Mouse (Mus musculus) heart, embryonic 10.5 days (tissue): ENCODE data around the gene Prickle1. TPM values are rescaled to one million over a fixed set of nuclear protein-coding genes. Genes with fewer than 3 reads are reported as not detected.

Source experiments
- DNase-seq: peaks from one replicate; pipeline ENCODE4 v3.0.0-alpha.2; 2017; ENCODE audit warnings: low spot score
- H3K27ac ChIP-seq: fragments of 300-500 bp; sonication (generic); 2 replicates; pipeline ENCODE4 v1.5.1; 2016; ENCODE audit warnings: mild to moderate bottlenecking
- H3K27me3 ChIP-seq: fragments of 300-500 bp; sonication (generic); 2 replicates; pipeline ENCODE4 v1.6.1; 2016; ENCODE audit warnings: mild to moderate bottlenecking; ENCODE audit not compliant: poor library complexity, insufficient read depth, severe bottlenecking
- H3K36me3 ChIP-seq: fragments of 300-500 bp; sonication (generic); 2 replicates; pipeline ENCODE4 v1.6.1; 2016; ENCODE audit warnings: mild to moderate bottlenecking, moderate library complexity
- H3K4me1 ChIP-seq: fragments of 300-500 bp; sonication (generic); 2 replicates; pipeline ENCODE4 v1.6.1; 2016; ENCODE audit warnings: mild to moderate bottlenecking
- H3K4me3 ChIP-seq: fragments of 300-500 bp; sonication (generic); 2 replicates; pipeline ENCODE4 v1.5.1; 2016; ENCODE audit warnings: mild to moderate bottlenecking, moderate library complexity
- H3K9me3 ChIP-seq: fragments of 300-500 bp; sonication (generic); 2 replicates; pipeline ENCODE4 v1.6.1; 2016; ENCODE audit warnings: mild to moderate bottlenecking, moderate library complexity
- WGBS: fragments of 180-500 bp; shearing (Covaris S2); methylation state at CpG from one replicate; pipeline ENCODE4 v1.1.7; 2016; 5-methylcytosine and 5-hydroxymethylcytosine counted together
- polyA plus RNA-seq: library from polyadenylated mRNA; unstranded; fragments of >200 nt; fragmentation: Nextera tagmentation; extraction: Ambion mirVana; gene quantifications from 2 replicates; pipeline ENCODE4 v1.2.1, GENCODE M21; 2016

Gene Prickle1
- polyA plus RNA-seq, 1 experiment from 2014 or later: 28.5 TPM

- peaks cover 52% of the 10 kb centered on the region for H3K4me1 ChIP-seq
- H3K27me3 ChIP-seq: no peaks in the 10 kb centered on the region
- H3K4me3 ChIP-seq: peak overlapping the region; percentile 53
- H3K27ac ChIP-seq: peak overlapping the region; percentile 77
- no peaks in the 10 kb centered on the region for H3K9me3 ChIP-seq
- no peak for DNase-seq
- no peaks in the 10 kb centered on the region for H3K36me3 ChIP-seq
- 36% methylated on average over 7 of the region's 7 CpGs for WGBS
These were observed 4.3 kb downstream of the Prickle1 start for GRCm38 (mm10) chr15:93591371-93591770.

GRCm38 (mm10) chr15:93588401-93588800 lies 7.3 kb downstream of the Prickle1 start:
- DNase-seq: no peak
- 92% methylated on average over 6 of the region's 6 CpGs for WGBS
- H3K27ac ChIP-seq: no peak overlapping the region

GRCm38 (mm10) chr15:93587660-93588059 lies 8.0 kb downstream of the Prickle1 start:
- no peak for DNase-seq
- Histone ChIP-seq H3K4me1 (peaks cover 39% of the 10 kb centered on the region), H3K9me3 (no peaks in the 10 kb centered on the region), H3K36me3 (peaks cover 19% of the 10 kb centered on the region), H3K27ac (no peak overlapping the region), H3K27me3 (no peaks in the 10 kb centered on the region), H3K4me3 (no peak overlapping the region)
- WGBS: 78% methylated on average over 8 of the region's 8 CpGs

More at GRCm38 (mm10) chr15:93588401-93588800, 7.3 kb downstream of the Prickle1 start:
- Histone ChIP-seq H3K36me3 (peaks cover 19% of the 10 kb centered on the region), H3K4me1 (peaks cover 44% of the 10 kb centered on the region), H3K4me3 (no peak overlapping the region), H3K9me3 (no peaks in the 10 kb centered on the region), H3K27me3 (no peaks in the 10 kb centered on the region)

GRCm38 (mm10) chr15:93583051-93583450 lies 12.6 kb downstream of the Prickle1 start:
- DNase-seq: no peak
- WGBS: 90% methylated on average over 11 of the region's 11 CpGs
- Histone ChIP-seq H3K27me3 (no peaks in the 10 kb centered on the region), H3K36me3 (peaks cover 34% of the 10 kb centered on the region), H3K4me1 (peaks cover 8% of the 10 kb centered on the region), H3K9me3 (no peaks in the 10 kb centered on the region), H3K4me3 (no peak overlapping the region), H3K27ac (no peak overlapping the region)

GRCm38 (mm10) chr15:93581736-93582135 lies 14.0 kb downstream of the Prickle1 start:
- Histone ChIP-seq H3K9me3 (0 out of 2 replicates have a peak, but pooled peaks cover 2% of the 10 kb centered on the region), H3K4me1 (peaks cover 4% of the 10 kb centered on the region; the same call in 1 of the 2 replicates), H3K27me3 (no peaks in the 10 kb centered on the region), H3K27ac (no peak overlapping the region), H3K4me3 (no peak overlapping the region), H3K36me3 (peaks cover 45% of the 10 kb centered on the region)
- 87% methylated on average over 8 of the region's 8 CpGs for WGBS
- no peak for DNase-seq

GRCm38 (mm10) chr15:93579899-93580298 lies 15.8 kb downstream of the Prickle1 start:
- Histone ChIP-seq H3K9me3 (0 out of 2 replicates have a peak, but pooled peaks cover 2% of the 10 kb centered on the region), H3K27me3 (no peaks in the 10 kb centered on the region), H3K36me3 (peaks cover 38% of the 10 kb centered on the region), H3K4me1 (peaks cover 4% of the 10 kb centered on the region; the same call in 1 of the 2 replicates), H3K27ac (0 out of 2 replicates have a peak overlapping the region, but pooled peaks have one; percentile 36), H3K4me3 (no peak overlapping the region)
- WGBS: 52% methylated on average over 9 of the region's 9 CpGs
- DNase-seq: no peak

- Histone ChIP-seq H3K4me3 (no peak overlapping the region), H3K9me3 (0 out of 2 replicates have a peak, but pooled peaks cover 2% of the 10 kb centered on the region), H3K36me3 (peaks cover 33% of the 10 kb centered on the region), H3K4me1 (no peaks in the 10 kb centered on the region), H3K27ac (0 out of 2 replicates have a peak overlapping the region, but pooled peaks have one; percentile 36), H3K27me3 (no peaks in the 10 kb centered on the region)
- 86% methylated on average over 9 of the region's 9 CpGs for WGBS
- DNase-seq: no peak
These were observed 16.6 kb downstream of the Prickle1 start for GRCm38 (mm10) chr15:93579100-93579499.

- H3K27me3 ChIP-seq: no peaks in the 10 kb centered on the region
- H3K9me3 ChIP-seq: 0 out of 2 replicates have a peak, but pooled peaks cover 2% of the 10 kb centered on the region
- DNase-seq: no peak
- no peaks in the 10 kb centered on the region for H3K4me1 ChIP-seq
- no peak overlapping the region for H3K4me3 ChIP-seq
- no peak overlapping the region for H3K27ac ChIP-seq
- WGBS: 74% methylated on average over 9 of the region's 9 CpGs
- H3K36me3 ChIP-seq: peaks cover 44% of the 10 kb centered on the region
These were observed 19.3 kb downstream of the Prickle1 start for GRCm38 (mm10) chr15:93576361-93576760.

- H3K36me3 ChIP-seq: peaks cover 44% of the 10 kb centered on the region
- peaks cover 2% of the 10 kb centered on the region for H3K4me1 ChIP-seq
- no peak overlapping the region for H3K4me3 ChIP-seq
- 0 out of 2 replicates have a peak, but pooled peaks cover 2% of the 10 kb centered on the region for H3K9me3 ChIP-seq
- no peak for DNase-seq
- WGBS: 18% methylated on average over 5 of the region's 5 CpGs
- no peak overlapping the region for H3K27ac ChIP-seq
- no peaks in the 10 kb centered on the region for H3K27me3 ChIP-seq
These were observed 19.8 kb downstream of the Prickle1 start for GRCm38 (mm10) chr15:93575884-93576283.

GRCm38 (mm10) chr15:93572889-93573288 lies 22.8 kb downstream of the Prickle1 start:
- no peak overlapping the region for H3K4me3 ChIP-seq
- H3K36me3 ChIP-seq: peaks cover 30% of the 10 kb centered on the region
- 0 out of 2 replicates have a peak, but pooled peaks cover 2% of the 10 kb centered on the region for H3K9me3 ChIP-seq
- 94% methylated on average over 10 of the region's 10 CpGs for WGBS
- H3K27me3 ChIP-seq: no peaks in the 10 kb centered on the region
- H3K4me1 ChIP-seq: peaks cover 14% of the 10 kb centered on the region
- H3K27ac ChIP-seq: no peak overlapping the region
- DNase-seq: no peak

GRCm38 (mm10) chr15:93570881-93571495 lies 24.7 kb downstream of the Prickle1 start:
- peaks cover 20% of the 10 kb centered on the region for H3K36me3 ChIP-seq
- H3K27me3 ChIP-seq: no peaks in the 10 kb centered on the region
- WGBS: 68% methylated on average over 11 of the region's 11 CpGs
- peaks cover 28% of the 10 kb centered on the region for H3K4me1 ChIP-seq
- DNase-seq: no peak
- no peaks in the 10 kb centered on the region for H3K9me3 ChIP-seq
- no peak overlapping the region for H3K27ac ChIP-seq
- no peak overlapping the region for H3K4me3 ChIP-seq

GRCm38 (mm10) chr15:93568911-93569310 lies 26.8 kb downstream of the Prickle1 start:
- H3K27me3 ChIP-seq: no peaks in the 10 kb centered on the region
- 84% methylated on average over 3 of the region's 3 CpGs for WGBS
- H3K36me3 ChIP-seq: peaks cover 21% of the 10 kb centered on the region
- H3K27ac ChIP-seq: no peak overlapping the region
- H3K9me3 ChIP-seq: no peaks in the 10 kb centered on the region
- H3K4me1 ChIP-seq: peaks cover 30% of the 10 kb centered on the region
- DNase-seq: no peak
- H3K4me3 ChIP-seq: no peak overlapping the region

- no peaks in the 10 kb centered on the region for H3K9me3 ChIP-seq
- peaks cover 38% of the 10 kb centered on the region for H3K4me1 ChIP-seq
- peaks cover 12% of the 10 kb centered on the region; the same call in 1 of the 2 replicates for H3K36me3 ChIP-seq
- DNase-seq: no peak
- H3K4me3 ChIP-seq: no peak overlapping the region
- no peak overlapping the region for H3K27ac ChIP-seq
- H3K27me3 ChIP-seq: no peaks in the 10 kb centered on the region
- 75% methylated on average over 14 of the region's 14 CpGs for whole genome bisulfite sequencing
These were observed 28.0 kb downstream of the Prickle1 start for GRCm38 (mm10) chr15:93567546-93568307.
